Mouse (Mus musculus): ENCODE measurements at regions not wholly inside any gene's neighbourhood (a gene's known extent, or its start where the extent isn't known, plus 50 kb on each side); places are given as distances from the start of the nearest gene placed in this dataset.

DNA sequence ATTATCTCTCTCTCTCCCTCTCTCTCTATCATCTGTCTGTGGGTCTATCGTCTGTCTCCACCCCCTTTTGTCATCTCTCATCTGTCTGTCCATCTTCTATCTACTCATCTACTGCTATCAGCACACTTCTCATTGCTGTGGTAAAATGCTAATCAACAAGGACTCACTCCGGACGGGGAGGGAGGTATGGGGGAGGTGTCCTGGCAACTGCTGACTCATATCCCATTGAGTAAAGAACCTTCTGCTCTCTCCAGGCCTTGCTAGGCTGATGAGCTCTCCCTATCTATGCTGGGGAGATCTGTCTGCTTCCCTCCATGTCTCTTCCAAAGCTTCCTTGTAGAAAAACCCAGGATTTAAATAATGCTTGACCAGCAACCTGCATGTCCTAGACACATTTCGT, 140.9 kb upstream of the Gm26897 start:
- TF ChIP-seq POLR2A (IDR thresholded peaks at IDR 0.05; ENCODE audit: control insufficient read depth, extremely low read depth, insufficient read depth, low read length, poor library complexity) = no peak
- no peak for TF ChIP-seq CTCF (IDR thresholded peaks at IDR 0.05; ENCODE audit: borderline replicate concordance, control insufficient read depth, extremely low read depth, insufficient read depth, low read length, poor library complexity)
